8 mouse cellular contexts compared by ENCODE assay signal in genomic region chr17:7168961-7169626, GRCm38 (mm10). TPM values are rescaled to one million over a fixed set of nuclear protein-coding genes. Genes with fewer than 3 reads are reported as not detected.
DNase-seq lines count a peak whose midpoint lies in the region; ATAC-seq and TF ChIP-seq lines count a peak whose summit lies in the region.

No protein-coding gene starts in this region.

- 11% methylated on average over 15 of the region's 15 CpGs for WGBS in heart, adult 2 months
- 12% methylated on average over 15 of the region's 15 CpGs for WGBS in intestine, postnatal 0 days
- 14% methylated on average over 15 of the region's 15 CpGs for WGBS in liver, postnatal 0 days (ENCODE audit: insufficient replicate concordance)

- TF ChIP-seq EP300 in heart, adult 2 months (IDR thresholded peaks at IDR 0.05; ENCODE audit: insufficient read depth, low read depth, low read length) = peak; percentile 79; the same call in 1 of the 2 replicates
- TF ChIP-seq EP300 in liver, postnatal 0 days (IDR thresholded peaks at IDR 0.05; ENCODE audit: low read depth) = no peak

- H3K79me2 ChIP-seq in heart, adult 2 months (replicated peaks; ENCODE audit: control insufficient read depth, insufficient read depth, low read length) = no peaks in the 10 kb centered on the region

- no peaks in the 10 kb centered on the region for H3K27me3 ChIP-seq in heart, adult 2 months (ENCODE audit: control insufficient read depth, insufficient read depth, low read length)
- H3K27me3 ChIP-seq in intestine, postnatal 0 days (replicated peaks; ENCODE audit: control insufficient read depth, insufficient read depth, low read length) = no peaks in the 10 kb centered on the region
- H3K27me3 ChIP-seq in liver, postnatal 0 days (ENCODE audit: insufficient read depth, low read length) = peaks cover 3% of the 10 kb centered on the region

- intact Hi-C loops in heart, adult 2 months (cut with DNase I) = no loop called here

- no peaks in the 10 kb centered on the region for H3K36me3 ChIP-seq in heart, adult 2 months (ENCODE audit: control insufficient read depth, insufficient read depth, low read length)
- no peaks in the 10 kb centered on the region for H3K36me3 ChIP-seq in intestine, postnatal 0 days (ENCODE audit: control insufficient read depth, insufficient read depth)
- H3K36me3 ChIP-seq in liver, postnatal 0 days (replicated peaks; ENCODE audit: insufficient read depth, low read length) = no peaks in the 10 kb centered on the region

- ATAC-seq in intestine, postnatal 0 days = peak; percentile 26; the same call in 1 of the 2 replicates
- peak; percentile 28 for ATAC-seq in liver, postnatal 0 days

- H3K27ac ChIP-seq in cortical plate, adult 2 months (ENCODE audit: insufficient read depth, low read length) = peak overlapping the region; percentile 28; the same call in 1 of the 2 replicates
- H3K27ac ChIP-seq in heart, adult 2 months = peak overlapping the region; percentile 95
- peak overlapping the region; percentile 54 for H3K27ac ChIP-seq in intestine, postnatal 0 days (ENCODE audit: low read depth, low read length)
- H3K27ac ChIP-seq in liver, postnatal 0 days (ENCODE audit: low read depth) = peak overlapping the region; percentile 76

- no peaks in the 10 kb centered on the region; the same call in 1 of the 2 replicates for H3K4me1 ChIP-seq in cortical plate, adult 2 months (ENCODE audit: control insufficient read depth, insufficient read depth, low read length)
- peaks cover 10% of the 10 kb centered on the region for H3K4me1 ChIP-seq in heart, adult 2 months (ENCODE audit: control insufficient read depth, insufficient read depth, low read length)
- H3K4me1 ChIP-seq in intestine, postnatal 0 days (replicated peaks; ENCODE audit: control insufficient read depth, insufficient read depth, low read length) = 0 out of 2 replicates have a peak, but pooled peaks cover 8% of the 10 kb centered on the region
- peaks cover 25% of the 10 kb centered on the region for H3K4me1 ChIP-seq in liver, postnatal 0 days (ENCODE audit: insufficient read depth)

- no peak for TF ChIP-seq CTCF in cortical plate, adult 2 months (IDR thresholded peaks at IDR 0.05; ENCODE audit: extremely low read depth, insufficient read depth, low read length)
- no peak for TF ChIP-seq CTCF in heart, adult 2 months (IDR thresholded peaks at IDR 0.05)
- no peak for TF ChIP-seq CTCF in intestine, postnatal 0 days (IDR thresholded peaks at IDR 0.05; ENCODE audit: low read depth)
- TF ChIP-seq CTCF in liver, postnatal 0 days (IDR thresholded peaks at IDR 0.05; ENCODE audit: low read depth) = no peak

- peak overlapping the region; percentile 88 for H3K4me3 ChIP-seq in cortical plate, adult 2 months (ENCODE audit: insufficient read depth, low read length)
- peak overlapping the region; percentile 49 for H3K4me3 ChIP-seq in heart, adult 2 months
- H3K4me3 ChIP-seq in intestine, postnatal 0 days (ENCODE audit: low read depth, low read length) = peak overlapping the region; percentile 79
- H3K4me3 ChIP-seq in liver, postnatal 0 days (ENCODE audit: low read depth, low read length) = peak overlapping the region; percentile 39

- DNase-seq in layer of hippocampus, adult 9-11 months = peak; percentile 70
- no peak for DNase-seq in layer of hippocampus, adult 18-20 months (ENCODE audit: low spot score in 2 of 2)
- DNase-seq in heart, adult 2 months = peak in 1 of 2 experiments; percentile 87
- peak; percentile 54 for DNase-seq in liver, postnatal 0 days
- DNase-seq in neural tube, embryonic 10.5 days (ENCODE audit: extremely low spot score, low spot score) = peak; percentile 38
- DNase-seq in right cerebral cortex, postnatal 4 days = no peak

- H3K4me2 ChIP-seq in intestine, postnatal 0 days (replicated peaks; ENCODE audit: low read depth) = peak overlapping the region; percentile 93
- H3K4me2 ChIP-seq in liver, postnatal 0 days (ENCODE audit: low read depth, low read length) = peak overlapping the region; percentile 85

- peak overlapping the region; percentile 23 for H3K9ac ChIP-seq in heart, adult 2 months (ENCODE audit: low read depth, low read length)
- no peak overlapping the region for H3K9ac ChIP-seq in intestine, postnatal 0 days (ENCODE audit: low read depth, low read length)
- H3K9ac ChIP-seq in liver, postnatal 0 days (replicated peaks) = no peak overlapping the region

- TF ChIP-seq POLR2A in cortical plate, adult 2 months (IDR thresholded peaks at IDR 0.05; ENCODE audit: extremely low read depth, insufficient read depth, low read length) = no peak
- no peak for TF ChIP-seq POLR2A in heart, adult 2 months (IDR thresholded peaks at IDR 0.05; ENCODE audit: insufficient read depth, low read depth, low read length)

- no peaks in the 10 kb centered on the region for H3K9me3 ChIP-seq in intestine, postnatal 0 days (ENCODE audit: control insufficient read depth)
- no peaks in the 10 kb centered on the region for H3K9me3 ChIP-seq in liver, postnatal 0 days (ENCODE audit: low read length)

RNA-seq across cellular contexts. Expression of gene Rps6ka2, which starts 0.8 kb away (rescaled TPM):
- 10 to 100 TPM; 33.4 to 37.4 TPM for total RNA-seq in layer of hippocampus, adult 18-20 months (2021)
- 45.2 and 48.3 TPM in 2 replicates for polyA plus RNA-seq in cortical plate, adult 2 months (2012; rRNA removed)
- 10 to 100 TPM; 33.6 to 33.7 TPM for total RNA-seq in heart, adult 2 months (2021)
- polyA plus RNA-seq in heart, adult 2 months (2012; rRNA removed) = 26.4 and 45.6 TPM in 2 replicates
- polyA plus RNA-seq in intestine, postnatal 0 days (2015; fragmentation: Nextera tagmentation; extraction: Ambion mirVana) = 1.7 and 1.8 TPM in 2 replicates
- 1.2 and 1.5 TPM in 2 replicates for polyA plus RNA-seq in liver, postnatal 0 days (2015; fragmentation: Nextera tagmentation; extraction: Ambion mirVana)

Comparison
In these comparisons a context has a peak if more than half of its experiments do, and no peak if none do; other contexts are left out.
1. DNase-seq: peak in layer of hippocampus, adult 9-11 months (single experiment), liver, postnatal 0 days (single experiment) and neural tube, embryonic 10.5 days (single experiment); none in layer of hippocampus, adult 18-20 months (0 of 2) and right cerebral cortex, postnatal 4 days (single experiment).
2. H3K27ac ChIP-seq: peak in every context shown above with its lines; median percentile 95 in heart, adult 2 months; 76 in liver, postnatal 0 days; 54 in intestine, postnatal 0 days; 28 in cortical plate, adult 2 months.
3. Peak in every context shown above with its lines, with median percentiles within 50 percentile points of each other: H3K4me3 ChIP-seq.